Mouse (Mus musculus) splenic B cell, adult 2 months (primary cell): ENCODE data around the gene Rpp25.

Experiments used
- DNase-seq: peaks from one replicate; pipeline ENCODE4 v3.0.0-alpha.2; 2011; ENCODE audit warnings: low read depth, low spot score
- H3K27me3 ChIP-seq: 2 replicates; pipeline ENCODE4 v1.6.1; 2012; ENCODE audit warnings: mild to moderate bottlenecking, low read length, moderate library complexity, mixed read lengths; ENCODE audit not compliant: control insufficient read depth, poor library complexity, insufficient read depth, severe bottlenecking
- H3K36me3 ChIP-seq: 2 replicates; pipeline ENCODE4 v1.6.1; 2012; ENCODE audit warnings: mild to moderate bottlenecking, low read length, moderate library complexity, mixed read lengths; ENCODE audit not compliant: control insufficient read depth, poor library complexity, insufficient read depth, severe bottlenecking

Rpp25 gene

DNA sequence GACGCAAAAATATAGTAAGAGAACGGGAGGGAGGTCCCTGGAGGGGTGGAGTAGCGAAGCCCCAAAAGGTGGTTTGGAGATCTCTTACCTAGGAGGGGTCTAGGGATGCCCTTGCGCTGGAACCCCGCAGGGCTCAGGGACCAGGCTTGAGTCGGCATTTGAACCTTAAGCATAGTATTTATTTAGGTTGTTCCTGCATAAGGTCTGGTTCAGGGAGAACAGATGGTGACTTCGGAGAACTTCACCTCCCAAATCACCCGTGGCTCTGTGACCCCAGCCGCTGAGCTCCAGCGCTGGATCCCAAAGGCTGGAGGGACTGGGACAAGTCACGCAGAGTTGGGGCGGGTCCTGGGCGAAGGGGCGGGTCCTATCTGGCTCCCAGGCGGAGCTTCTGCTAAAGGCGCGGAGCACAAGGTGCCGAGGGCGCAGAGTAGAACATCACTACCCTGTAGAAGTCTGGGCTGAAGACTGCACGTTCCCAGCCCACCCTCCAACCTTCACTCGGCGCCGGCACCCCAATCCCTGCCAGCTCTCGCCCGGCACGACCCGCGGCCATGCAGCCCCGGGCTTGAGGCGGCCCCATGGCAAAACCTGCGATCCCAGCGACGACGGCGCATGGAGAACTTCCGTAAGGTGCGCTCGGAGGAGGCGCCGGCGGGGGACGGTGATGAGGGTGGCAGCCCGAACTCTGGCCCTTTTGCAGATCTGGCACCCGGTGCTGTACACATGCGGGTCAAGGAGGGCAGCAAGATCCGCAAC, at the start of gene Rpp25:
Rpp25 (plus strand) TSS at position 405 of the 759 bp plus-strand sequence.
- H3K27me3 ChIP-seq = peaks cover 2% of the 10 kb centered on the region; the same call in 1 of the 2 replicates
- no peak for DNase-seq
- H3K36me3 ChIP-seq = no peaks in the 10 kb centered on the region

DNA sequence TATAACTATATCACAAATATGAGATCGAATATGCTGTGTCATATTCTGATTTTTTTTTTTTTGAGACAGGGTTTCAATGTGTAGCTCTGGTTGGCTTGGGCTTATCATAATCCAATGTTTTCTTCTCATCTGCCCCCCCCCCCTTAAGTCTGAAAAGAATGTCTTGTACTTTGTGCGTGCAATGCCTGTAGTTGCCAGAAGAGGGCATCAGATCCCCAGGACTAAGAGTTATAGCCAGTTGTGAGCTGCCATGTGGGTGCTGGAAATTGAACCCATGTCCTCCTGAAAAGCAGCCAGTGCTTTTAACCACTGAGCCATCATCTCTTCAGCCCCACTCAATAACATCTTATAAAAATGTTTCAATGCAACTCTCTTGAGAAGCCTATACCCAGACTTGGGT, 44.1 kb upstream of the Rpp25 start:
- DNase-seq = peak; percentile 26
- no peaks in the 10 kb centered on the region for H3K36me3 ChIP-seq
- H3K27me3 ChIP-seq = 0 out of 2 replicates have a peak, but pooled peaks cover 2% of the 10 kb centered on the region

DNA sequence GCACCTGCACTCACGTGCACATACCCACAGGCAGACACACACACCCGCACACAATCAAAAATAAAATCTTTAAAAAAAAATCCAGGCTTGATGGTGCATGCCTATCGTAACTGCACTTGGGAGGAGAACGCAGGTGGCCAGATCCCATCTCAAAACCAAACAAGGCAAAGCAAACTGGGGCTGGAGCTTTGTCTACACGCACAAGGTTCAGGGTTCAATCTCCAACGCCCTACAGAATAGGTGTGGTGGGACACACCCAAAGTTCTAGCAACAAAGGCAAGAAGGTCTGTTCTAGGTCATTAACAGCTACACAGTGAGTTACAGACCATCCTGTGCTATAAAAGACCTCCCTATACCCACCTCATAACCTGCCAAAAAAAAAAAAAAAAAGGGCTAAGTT, 41.0 kb upstream of the Rpp25 start:
- DNase-seq = no peak
- H3K36me3 ChIP-seq = no peaks in the 10 kb centered on the region
- 0 out of 2 replicates have a peak, but pooled peaks cover 5% of the 10 kb centered on the region for H3K27me3 ChIP-seq

DNA sequence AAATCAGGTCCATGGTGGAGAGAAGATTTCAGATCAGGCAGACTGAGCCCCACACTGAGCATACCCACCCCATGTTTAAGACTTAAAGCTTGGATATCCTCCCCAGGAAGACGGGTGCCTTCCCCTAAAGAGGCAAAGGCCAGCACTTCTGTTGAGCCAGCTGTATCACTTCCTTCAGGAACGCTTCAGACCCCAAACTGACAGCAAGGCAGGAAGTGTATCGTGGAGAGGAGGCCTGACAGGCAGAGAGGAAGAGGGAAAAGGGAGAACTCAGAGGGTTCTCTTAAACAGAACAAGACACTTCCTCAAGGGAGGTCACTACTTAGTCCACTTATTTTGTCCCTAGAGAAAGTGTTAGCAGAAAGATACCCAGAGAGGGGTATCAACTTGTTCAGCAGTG, 37.7 kb upstream of the Rpp25 start:
- Histone ChIP-seq H3K27me3 (0 out of 2 replicates have a peak, but pooled peaks cover 4% of the 10 kb centered on the region), H3K36me3 (no peaks in the 10 kb centered on the region)
- DNase-seq = no peak

DNA sequence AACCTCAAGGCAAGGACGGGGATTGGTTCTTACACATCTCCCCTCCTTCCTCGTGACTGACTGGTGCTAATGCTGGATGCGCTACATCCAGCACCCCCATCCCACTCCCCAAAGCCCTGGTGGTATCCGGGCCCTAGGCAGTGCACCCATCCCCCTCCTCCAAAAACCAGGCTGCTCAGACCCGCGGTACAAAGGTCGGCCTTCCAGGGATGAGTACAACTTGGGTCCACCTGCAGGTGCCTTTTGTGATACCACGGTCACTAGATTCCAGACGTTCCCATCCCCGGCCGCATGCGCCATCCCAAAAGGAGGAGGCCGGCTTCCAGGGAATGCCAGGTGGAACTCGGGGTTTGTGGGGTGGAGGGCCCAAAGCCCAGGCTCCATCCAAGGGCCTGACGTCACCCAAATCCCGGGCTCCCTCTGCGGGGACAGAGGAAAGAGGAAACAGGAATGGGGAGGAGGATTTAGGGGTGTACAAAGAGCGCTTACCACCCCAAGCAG, 36.5 kb upstream of the Rpp25 start:
- Histone ChIP-seq H3K36me3 (no peaks in the 10 kb centered on the region), H3K27me3 (0 out of 2 replicates have a peak, but pooled peaks cover 4% of the 10 kb centered on the region)
- DNase-seq = no peak

DNA sequence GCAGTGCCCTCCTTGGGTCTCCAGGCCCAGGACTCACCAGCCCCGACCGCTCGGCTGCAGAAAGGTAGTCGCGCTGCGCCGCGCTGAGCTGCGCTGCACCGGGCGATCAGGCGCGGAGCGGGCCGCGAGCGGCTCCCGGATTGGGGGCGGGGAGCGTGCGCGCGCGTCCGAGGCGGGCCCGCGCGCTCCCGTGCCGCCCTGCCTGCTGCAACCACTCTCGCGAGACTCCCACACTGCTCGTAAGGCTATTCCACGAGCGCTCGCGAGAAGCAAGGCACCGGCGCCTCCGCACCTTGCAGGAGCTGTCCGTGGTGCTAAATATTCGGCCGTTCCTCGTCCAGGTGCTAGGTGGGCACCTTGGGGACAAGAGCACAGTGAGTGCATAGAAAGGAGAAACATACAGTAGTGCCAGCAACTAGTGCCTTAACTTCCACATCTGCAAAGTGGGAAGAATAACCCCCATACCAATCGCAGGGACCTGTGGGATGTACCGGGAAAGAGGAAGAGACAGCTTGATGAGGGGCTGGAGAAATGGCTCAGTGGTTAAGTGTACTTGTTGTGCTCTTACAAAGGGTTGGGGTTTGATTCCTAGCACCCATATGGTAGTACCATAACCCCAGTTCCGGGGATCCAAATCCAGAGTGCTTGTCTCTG, 35.8 kb upstream of the Rpp25 start, which contains the start of gene Scamp5:
Scamp5 (minus strand) TSS at position 165 of the 654 bp plus-strand sequence.
- Histone ChIP-seq H3K36me3 (no peaks in the 10 kb centered on the region), H3K27me3 (0 out of 2 replicates have a peak, but pooled peaks cover 4% of the 10 kb centered on the region)
- DNase-seq = peak; percentile 81

DNA sequence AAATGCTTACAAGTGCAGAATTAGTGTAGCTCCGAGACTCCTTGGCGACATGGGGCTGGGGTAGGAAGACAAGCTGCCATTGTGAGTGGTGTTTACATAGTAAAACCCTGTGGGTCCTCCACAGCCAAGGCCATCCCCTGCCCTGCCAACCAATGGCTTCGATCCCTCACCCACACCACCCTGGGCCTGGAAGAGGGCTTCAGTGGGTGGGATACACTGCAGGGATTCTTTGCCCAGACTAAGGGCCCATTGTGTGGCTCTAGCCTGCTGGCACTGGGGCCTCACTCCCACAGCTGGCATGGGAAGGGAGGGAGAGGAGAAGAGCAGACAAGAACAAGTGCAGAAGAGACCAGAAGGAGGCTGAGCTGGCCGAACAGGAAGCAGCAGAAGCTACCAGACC, 34.9 kb upstream of the Rpp25 start:
- DNase-seq = no peak
- no peaks in the 10 kb centered on the region for H3K36me3 ChIP-seq
- H3K27me3 ChIP-seq = 0 out of 2 replicates have a peak, but pooled peaks cover 4% of the 10 kb centered on the region

DNA sequence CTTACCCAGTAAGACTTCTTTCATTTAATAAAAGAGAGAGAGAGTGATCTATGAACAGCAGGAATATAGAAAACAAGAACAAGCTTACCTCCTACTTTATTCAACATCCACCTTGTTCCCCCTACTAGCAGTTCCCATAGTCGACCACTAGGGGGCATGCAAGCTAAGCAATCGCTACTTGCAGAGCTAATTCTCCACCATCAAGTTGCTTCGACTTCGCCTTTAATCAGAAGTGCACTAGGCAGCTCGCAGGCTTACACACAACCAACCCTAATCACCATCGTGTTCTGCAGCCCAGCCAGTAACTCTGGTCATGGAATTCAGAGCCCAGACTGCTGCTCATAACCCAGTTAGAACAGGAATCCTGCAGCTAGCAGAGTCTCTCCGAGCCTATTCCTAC, 18.1 kb upstream of the Rpp25 start:
- Histone ChIP-seq H3K36me3 (no peaks in the 10 kb centered on the region), H3K27me3 (no peaks in the 10 kb centered on the region)
- DNase-seq = peak; percentile 87

DNA sequence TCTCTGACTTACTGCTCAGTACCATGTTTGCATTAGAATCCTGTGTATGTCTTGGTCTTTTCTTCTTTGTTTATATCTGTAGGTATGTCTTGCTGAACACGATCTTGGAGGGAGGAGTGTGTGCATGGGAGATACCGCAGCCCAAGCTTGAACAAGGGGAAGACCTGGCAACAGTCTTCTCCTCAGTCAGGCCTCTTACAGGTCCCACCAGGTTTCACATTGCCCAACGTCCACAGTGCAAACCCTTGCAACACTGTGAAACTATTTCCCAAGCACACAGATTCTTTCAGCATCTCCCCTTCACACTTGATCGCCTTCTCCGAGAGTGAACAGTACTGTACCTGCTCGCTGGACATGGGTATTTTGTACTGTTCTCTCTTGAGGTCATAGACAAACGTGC, 16.0 kb upstream of the Rpp25 start:
- Histone ChIP-seq H3K27me3 (no peaks in the 10 kb centered on the region), H3K36me3 (no peaks in the 10 kb centered on the region)
- no peak for DNase-seq

DNA sequence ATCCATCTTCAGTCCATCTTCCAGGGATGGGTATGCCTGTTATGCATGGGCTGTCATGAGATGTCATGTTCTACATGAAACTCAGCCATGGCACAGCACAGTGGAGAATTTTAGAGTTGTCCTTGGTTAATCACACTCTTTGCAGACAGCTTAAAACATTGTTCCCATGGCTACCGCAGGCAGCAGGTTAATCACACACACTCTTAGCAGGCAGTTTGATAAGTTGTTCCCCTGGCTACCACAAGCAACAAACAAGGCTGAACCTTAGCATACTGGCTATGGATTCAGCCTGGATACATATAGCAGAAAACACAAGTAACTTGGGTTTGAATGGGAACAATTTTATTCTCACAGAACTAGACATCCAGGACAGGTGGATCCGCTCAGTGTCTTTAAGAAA, 10.3 kb upstream of the Rpp25 start:
- Histone ChIP-seq H3K36me3 (no peaks in the 10 kb centered on the region), H3K27me3 (no peaks in the 10 kb centered on the region)
- DNase-seq = no peak

DNA sequence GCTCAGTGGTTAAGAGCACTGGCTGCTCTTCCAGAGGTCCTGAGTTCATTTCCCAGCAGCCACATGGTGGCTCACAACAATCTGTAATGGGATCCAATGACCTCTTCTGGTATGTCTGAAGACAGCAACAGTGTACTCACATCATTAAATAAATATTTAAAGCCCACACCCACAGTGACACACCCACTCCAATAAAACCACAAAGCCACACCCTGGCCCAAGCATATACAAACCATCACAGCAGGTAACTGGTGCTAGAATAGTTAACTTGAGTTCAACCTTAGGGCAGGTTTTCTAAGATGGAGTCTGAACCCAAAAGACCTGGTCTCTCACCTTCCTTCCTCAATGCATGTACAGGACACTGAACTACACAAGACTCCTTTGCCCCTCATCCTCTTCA, 8.9 kb upstream of the Rpp25 start:
- no peaks in the 10 kb centered on the region for H3K36me3 ChIP-seq
- no peak for DNase-seq
- no peaks in the 10 kb centered on the region for H3K27me3 ChIP-seq

DNA sequence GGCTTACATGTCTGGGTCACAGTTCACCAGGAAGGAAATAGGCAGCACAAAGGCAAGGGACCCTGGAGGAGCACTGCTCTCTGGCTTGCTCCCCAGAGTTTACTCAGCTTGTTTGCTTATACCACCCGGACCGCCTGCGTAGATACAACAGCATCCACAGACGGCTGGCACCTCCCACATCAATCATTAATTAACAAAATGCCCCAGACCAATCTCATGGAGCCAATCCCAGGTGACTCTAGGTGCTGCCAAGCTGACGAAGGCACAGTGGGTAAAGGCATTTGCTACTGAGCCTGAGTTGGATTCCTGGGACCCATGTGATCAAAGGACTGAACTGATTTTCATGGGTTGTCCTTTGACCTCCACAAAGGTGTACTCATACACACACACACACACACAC, 6.6 kb upstream of the Rpp25 start:
- Histone ChIP-seq H3K36me3 (no peaks in the 10 kb centered on the region), H3K27me3 (no peaks in the 10 kb centered on the region)
- no peak for DNase-seq

DNA sequence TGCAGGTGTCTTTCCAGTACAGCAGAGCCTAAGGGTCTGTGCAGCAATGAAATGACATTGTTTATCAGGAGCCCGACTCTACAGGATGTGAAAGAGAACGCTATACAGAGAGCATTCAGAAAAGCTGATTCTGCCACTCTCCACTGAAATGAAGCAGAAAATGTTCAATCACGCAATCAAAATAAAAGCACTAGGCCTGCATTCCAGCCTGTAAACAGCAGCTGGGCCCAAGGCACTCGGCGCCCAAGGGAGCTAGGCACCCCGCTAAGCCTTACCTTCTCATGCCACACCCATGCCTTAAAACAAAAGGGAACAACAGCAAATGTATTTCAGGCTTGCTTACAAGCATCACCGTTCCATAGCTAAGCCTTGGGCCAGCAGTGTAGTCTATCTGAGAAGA, 5.3 kb upstream of the Rpp25 start:
- Histone ChIP-seq H3K27me3 (no peaks in the 10 kb centered on the region), H3K36me3 (no peaks in the 10 kb centered on the region)
- no peak for DNase-seq

DNA sequence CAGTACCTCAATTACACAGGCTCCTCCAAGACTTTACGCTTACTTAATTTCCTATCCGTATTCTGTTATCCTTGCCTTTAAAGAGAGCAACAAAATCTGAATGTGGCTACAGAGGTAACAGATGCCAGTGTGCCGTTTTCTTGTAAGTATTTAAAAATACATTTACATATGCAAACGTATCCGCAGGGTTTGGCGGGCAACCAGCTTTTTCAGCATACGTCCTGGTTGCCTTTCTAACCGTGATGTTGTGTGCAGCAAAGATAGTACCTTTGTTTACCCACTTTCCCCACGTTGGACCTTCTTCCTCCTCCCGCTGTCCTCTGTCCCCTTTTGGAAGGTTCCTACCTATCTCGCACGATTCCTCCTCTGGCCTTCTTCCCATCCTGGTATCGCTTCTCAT, 2.4 kb upstream of the Rpp25 start:
- no peak for DNase-seq
- peaks cover 2% of the 10 kb centered on the region; the same call in 1 of the 2 replicates for H3K27me3 ChIP-seq
- H3K36me3 ChIP-seq = no peaks in the 10 kb centered on the region

DNA sequence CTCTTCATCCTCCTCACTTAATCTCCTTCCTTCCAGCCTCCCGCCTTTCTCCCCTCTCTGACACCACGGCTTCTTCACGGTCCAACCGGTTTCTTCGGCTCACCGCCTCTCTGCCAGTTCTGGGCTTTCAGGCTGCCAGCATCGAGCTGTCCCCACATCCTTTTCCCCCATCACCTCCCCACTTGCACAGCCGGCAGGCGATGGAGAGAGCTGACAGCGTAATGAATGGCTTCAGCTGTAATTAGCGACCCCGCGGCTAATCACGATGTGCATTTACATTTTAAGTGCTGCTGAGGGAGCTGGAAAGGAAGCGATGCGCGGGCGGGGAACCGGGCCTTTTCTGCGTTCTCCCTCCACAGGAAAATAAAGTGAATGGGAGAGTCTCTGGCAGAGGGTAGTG, 2.0 kb upstream of the Rpp25 start:
- no peak for DNase-seq
- H3K36me3 ChIP-seq = no peaks in the 10 kb centered on the region

More for the DNA sequence above, 2.0 kb upstream of the Rpp25 start:
- peaks cover 2% of the 10 kb centered on the region; the same call in 1 of the 2 replicates for H3K27me3 ChIP-seq
